Mouse (Mus musculus) intestine, embryonic 14.5 days (tissue): Measurements from ENCODE around the gene Creg1. TPM values are rescaled to one million over a fixed set of nuclear protein-coding genes. Genes with fewer than 3 reads are reported as not detected.

Experiments used
- ATAC-seq: fragments of 200-750 bp; cut with Nextera tagmentation; replicated peaks from 2 replicates; pipeline ENCODE4 v1.8.0; 2017; ENCODE audit warnings: low read depth, moderate number of reproducible peaks, moderate TSS enrichment, moderate library complexity; ENCODE audit not compliant: low FRiP score, low TSS enrichment
- DNase-seq: peaks from one replicate; pipeline ENCODE4 v3.0.0-alpha.2; 2018; ENCODE audit warnings: low spot score
- H3K27ac ChIP-seq: fragments of 300-500 bp; sonication (generic); 2 replicates; pipeline ENCODE4 v1.5.1; 2014; ENCODE audit warnings: low read depth, mild to moderate bottlenecking, control low read depth
- H3K27me3 ChIP-seq: fragments of 300-500 bp; sonication (generic); replicated peaks from 2 replicates; pipeline ENCODE4 v1.6.1; 2014; ENCODE audit warnings: low read length, control low read depth; ENCODE audit not compliant: control insufficient read depth, insufficient read depth
- H3K36me3 ChIP-seq: fragments of 300-500 bp; sonication (generic); 2 replicates; pipeline ENCODE4 v1.6.1; 2014; ENCODE audit warnings: low read length, control low read depth; ENCODE audit not compliant: control insufficient read depth, insufficient read depth
- H3K4me1 ChIP-seq: fragments of 300-500 bp; sonication (generic); replicated peaks from 2 replicates; pipeline ENCODE4 v1.6.1; 2014; ENCODE audit warnings: low read length, control low read depth, mixed read lengths; ENCODE audit not compliant: control insufficient read depth, insufficient read depth
- H3K4me2 ChIP-seq: fragments of 300-500 bp; sonication (generic); 2 replicates; pipeline ENCODE4 v1.6.1; 2014; ENCODE audit warnings: low read length
- H3K4me3 ChIP-seq: fragments of 300-500 bp; sonication (generic); 2 replicates; pipeline ENCODE4 v1.5.1; 2014; ENCODE audit warnings: low read depth, low read length, control low read depth, mixed read lengths
- H3K9ac ChIP-seq: fragments of 300-500 bp; sonication (generic); 2 replicates; pipeline ENCODE4 v1.6.1; 2014; ENCODE audit warnings: mild to moderate bottlenecking, low read length
- H3K9me3 ChIP-seq: fragments of 300-500 bp; sonication (generic); 2 replicates; pipeline ENCODE4 v1.6.1; 2016; ENCODE audit warnings: low read length, control low read depth; ENCODE audit not compliant: control insufficient read depth
- WGBS: fragments of 180-500 bp; shearing (Covaris S2); extraction: QIAGEN DNeasy Blood & Tissue Kit; methylation state at CpG from one replicate; pipeline ENCODE4 v1.1.7; 2014; 5-methylcytosine and 5-hydroxymethylcytosine counted together
- polyA plus RNA-seq: library from polyadenylated mRNA; unstranded; fragments of >200 nt; fragmentation: Nextera tagmentation; extraction: Ambion mirVana; gene quantifications from 2 replicates; pipeline ENCODE4 v1.2.1, GENCODE M21; 2014

Creg1 gene
- polyA plus RNA-seq, 1 experiment from 2014 or later = 81.2 TPM

DNA sequence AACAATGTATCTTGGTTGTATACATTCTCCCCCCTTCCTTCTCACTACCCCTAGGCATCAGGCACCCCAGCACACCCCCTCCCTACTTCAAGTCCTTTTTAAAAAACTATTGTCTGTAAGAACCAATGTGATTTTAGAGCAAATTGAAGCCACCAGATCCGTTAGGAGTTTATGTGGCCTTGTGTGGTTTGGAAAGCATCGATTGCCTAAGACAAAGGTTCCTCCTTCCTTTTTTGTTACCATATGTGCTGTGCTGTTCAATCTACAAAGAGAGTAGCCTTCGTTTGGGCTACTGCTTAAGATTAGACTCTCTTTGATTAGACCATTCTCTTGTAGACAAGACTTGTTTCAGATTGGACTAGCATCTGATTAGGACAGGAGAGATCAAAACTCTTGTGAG lies 25.7 kb upstream of the Creg1 start:
- Histone ChIP-seq H3K36me3 (no peaks in the 10 kb centered on the region), H3K9me3 (no peaks in the 10 kb centered on the region), H3K27me3 (no peaks in the 10 kb centered on the region), H3K4me2 (no peak overlapping the region), H3K27ac (no peak overlapping the region), H3K9ac (no peak overlapping the region), H3K4me3 (no peak overlapping the region), H3K4me1 (0 out of 2 replicates have a peak, but pooled peaks cover 13% of the 10 kb centered on the region)
- no peak for ATAC-seq
- no peak for DNase-seq
- 68% methylated on average over 3 of the region's 3 CpGs for WGBS

DNA sequence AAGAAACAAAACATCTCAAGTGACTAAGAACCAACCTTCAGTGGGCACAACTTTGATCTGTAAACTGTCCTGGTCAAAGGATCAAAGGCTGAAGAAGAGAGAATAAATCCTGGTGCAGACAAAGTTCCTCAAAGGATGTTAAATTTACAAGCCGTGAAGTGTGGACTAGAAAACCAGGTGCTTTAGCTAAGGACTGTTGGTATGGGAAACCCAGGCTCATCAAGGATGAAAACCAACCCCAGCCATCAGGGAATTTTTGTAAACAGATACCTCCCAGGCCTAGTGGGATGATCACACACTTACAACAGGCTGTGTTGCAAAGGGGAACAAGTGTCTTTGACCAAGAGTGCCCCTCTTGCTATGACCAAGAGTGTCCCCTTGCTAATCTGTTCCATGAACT lies 24.6 kb upstream of the Creg1 start:
- ATAC-seq (no peak), DNase-seq (no peak)
- H3K36me3 ChIP-seq = no peaks in the 10 kb centered on the region
- WGBS = 71% methylated on average over 1 of the region's 1 CpGs
- no peaks in the 10 kb centered on the region for H3K27me3 ChIP-seq
- H3K4me2 ChIP-seq = no peak overlapping the region
- no peak overlapping the region for H3K4me3 ChIP-seq
- 0 out of 2 replicates have a peak, but pooled peaks cover 13% of the 10 kb centered on the region for H3K4me1 ChIP-seq
- H3K9ac ChIP-seq = no peak overlapping the region
- no peaks in the 10 kb centered on the region for H3K9me3 ChIP-seq
- no peak overlapping the region for H3K27ac ChIP-seq

DNA sequence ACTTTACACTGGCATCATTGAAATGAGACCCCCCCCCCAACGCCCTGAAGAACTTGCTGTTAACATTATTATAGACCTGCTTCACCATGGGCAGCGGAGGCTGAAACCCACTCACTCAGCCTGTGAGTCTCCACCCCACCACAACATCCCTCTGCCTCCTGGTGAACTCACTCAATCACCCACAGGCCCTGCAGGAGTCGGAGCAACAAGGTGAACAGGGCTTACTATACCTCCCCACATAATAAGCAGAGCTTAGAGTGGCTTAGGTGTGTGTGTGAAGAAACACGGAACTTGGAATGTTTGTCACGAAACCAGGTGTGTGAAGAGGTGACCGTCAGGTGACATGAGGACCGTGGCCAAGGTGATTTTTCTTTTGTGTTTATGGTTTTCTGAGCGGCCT lies 21.6 kb upstream of the Creg1 start:
- H3K4me1 ChIP-seq = 0 out of 2 replicates have a peak, but pooled peaks cover 2% of the 10 kb centered on the region
- no peak overlapping the region for H3K4me3 ChIP-seq
- ATAC-seq = no peak
- no peaks in the 10 kb centered on the region for H3K27me3 ChIP-seq
- WGBS = 80% methylated on average over 8 of the region's 8 CpGs
- no peak overlapping the region for H3K9ac ChIP-seq
- no peak overlapping the region for H3K27ac ChIP-seq
- no peak for DNase-seq
- no peaks in the 10 kb centered on the region for H3K36me3 ChIP-seq
- H3K9me3 ChIP-seq = no peaks in the 10 kb centered on the region
- H3K4me2 ChIP-seq = no peak overlapping the region

DNA sequence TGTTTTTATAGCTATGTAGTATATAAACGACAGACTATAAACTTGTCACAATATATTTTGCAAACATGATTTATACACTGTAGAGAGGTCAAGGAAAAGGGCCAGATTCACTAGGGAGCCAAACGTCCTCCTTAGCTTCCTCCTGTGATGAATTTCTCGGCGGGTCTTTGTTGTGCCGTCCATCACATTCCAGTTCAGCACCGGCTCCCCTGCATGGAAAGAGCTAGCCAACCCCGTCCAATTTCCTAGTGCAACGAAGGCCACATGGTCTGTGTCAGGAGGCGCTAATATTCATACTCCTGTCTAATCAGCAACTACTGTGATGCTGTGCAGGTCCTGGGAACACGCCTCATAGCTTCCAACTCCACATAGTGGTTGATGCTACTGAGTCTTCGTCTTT lies 15.5 kb upstream of the Creg1 start:
- Histone ChIP-seq H3K27ac (no peak overlapping the region), H3K27me3 (no peaks in the 10 kb centered on the region), H3K9ac (no peak overlapping the region), H3K36me3 (no peaks in the 10 kb centered on the region), H3K9me3 (no peaks in the 10 kb centered on the region), H3K4me3 (no peak overlapping the region), H3K4me1 (no peaks in the 10 kb centered on the region; the same call in 1 of the 2 replicates), H3K4me2 (no peak overlapping the region)
- 12% methylated on average over 11 of the region's 11 CpGs for WGBS
- ATAC-seq = peak; percentile 95
- peak; percentile 68 for DNase-seq

DNA sequence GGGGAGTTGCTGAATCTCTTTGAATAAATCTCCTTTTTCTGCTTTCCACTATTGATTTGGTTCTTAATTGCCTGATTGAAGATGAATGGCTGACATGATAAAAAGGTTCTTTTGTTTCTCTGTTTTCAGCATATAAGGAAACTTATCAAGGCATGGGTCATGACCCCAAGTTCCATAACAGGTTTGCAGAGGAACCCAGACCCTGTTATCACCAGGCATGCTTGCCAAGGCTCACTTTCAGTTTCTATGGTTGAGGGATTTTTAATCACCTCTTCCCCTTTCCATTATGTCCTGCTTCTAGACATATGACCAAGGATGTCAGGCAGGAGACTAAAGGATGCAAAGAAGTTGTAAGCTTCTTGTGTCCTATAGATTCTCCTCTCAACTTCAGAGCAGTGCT lies 12.4 kb upstream of the Creg1 start:
- H3K9ac ChIP-seq = no peak overlapping the region
- no peaks in the 10 kb centered on the region for H3K9me3 ChIP-seq
- peaks cover 4% of the 10 kb centered on the region; the same call in 1 of the 2 replicates for H3K4me1 ChIP-seq
- no peaks in the 10 kb centered on the region for H3K36me3 ChIP-seq
- H3K4me3 ChIP-seq = no peak overlapping the region
- no peak overlapping the region for H3K4me2 ChIP-seq
- no peak overlapping the region for H3K27ac ChIP-seq
- no peak for DNase-seq
- no peaks in the 10 kb centered on the region for H3K27me3 ChIP-seq
- ATAC-seq = no peak

DNA sequence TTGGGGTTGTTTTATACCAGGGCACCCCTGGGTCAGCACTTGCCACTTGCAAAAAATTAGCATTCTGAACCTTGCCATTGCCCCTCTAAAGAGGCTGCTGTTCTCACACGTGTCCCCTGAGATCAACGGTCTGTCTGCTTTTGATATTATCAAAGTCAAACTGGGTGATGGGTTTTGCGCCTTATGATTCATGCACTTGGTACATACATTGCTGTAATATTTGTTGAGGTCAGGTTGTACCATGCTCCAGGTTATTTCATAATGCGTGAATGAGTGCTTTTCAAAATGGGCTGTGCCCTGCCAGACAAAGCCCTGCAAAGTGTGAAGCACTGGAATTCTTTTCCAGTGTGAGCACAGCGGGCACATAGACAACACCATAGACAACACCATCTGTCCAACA lies 11.7 kb upstream of the Creg1 start:
- H3K9me3 ChIP-seq = no peaks in the 10 kb centered on the region
- ATAC-seq = no peak
- 78% methylated on average over 5 of the region's 5 CpGs for WGBS
- H3K27ac ChIP-seq = no peak overlapping the region
- no peak for DNase-seq
- H3K36me3 ChIP-seq = no peaks in the 10 kb centered on the region
- H3K9ac ChIP-seq = no peak overlapping the region
- H3K4me2 ChIP-seq = no peak overlapping the region
- H3K4me3 ChIP-seq = no peak overlapping the region
- H3K27me3 ChIP-seq = no peaks in the 10 kb centered on the region
- H3K4me1 ChIP-seq = peaks cover 4% of the 10 kb centered on the region; the same call in 1 of the 2 replicates

DNA sequence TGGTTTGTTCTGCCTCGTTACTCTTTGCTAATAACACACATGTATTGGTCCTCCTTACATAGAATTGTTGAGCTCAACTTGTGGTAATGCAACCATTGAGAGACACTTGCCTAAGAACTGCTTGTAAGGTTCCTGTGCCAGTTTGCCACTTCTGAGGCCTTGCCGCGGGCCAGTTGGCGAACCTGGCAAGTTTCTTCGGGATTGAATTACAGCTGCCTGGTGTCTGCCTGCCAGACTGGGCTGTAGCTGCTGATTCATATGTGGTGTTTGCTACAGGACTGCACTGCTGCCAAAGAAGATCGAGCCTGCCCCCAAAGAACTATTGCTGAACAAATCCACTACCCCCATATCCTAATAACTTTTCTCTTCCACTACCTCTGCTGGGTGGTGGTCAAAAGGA lies 9.3 kb upstream of the Creg1 start:
- Histone ChIP-seq H3K9ac (no peak overlapping the region), H3K4me1 (0 out of 2 replicates have a peak, but pooled peaks cover 4% of the 10 kb centered on the region), H3K4me3 (no peak overlapping the region), H3K9me3 (no peaks in the 10 kb centered on the region), H3K27ac (no peak overlapping the region), H3K4me2 (no peak overlapping the region), H3K27me3 (no peaks in the 10 kb centered on the region), H3K36me3 (no peaks in the 10 kb centered on the region)
- DNase-seq (peak; percentile 38), ATAC-seq (no peak)
- 87% methylated on average over 6 of the region's 6 CpGs for WGBS

DNA sequence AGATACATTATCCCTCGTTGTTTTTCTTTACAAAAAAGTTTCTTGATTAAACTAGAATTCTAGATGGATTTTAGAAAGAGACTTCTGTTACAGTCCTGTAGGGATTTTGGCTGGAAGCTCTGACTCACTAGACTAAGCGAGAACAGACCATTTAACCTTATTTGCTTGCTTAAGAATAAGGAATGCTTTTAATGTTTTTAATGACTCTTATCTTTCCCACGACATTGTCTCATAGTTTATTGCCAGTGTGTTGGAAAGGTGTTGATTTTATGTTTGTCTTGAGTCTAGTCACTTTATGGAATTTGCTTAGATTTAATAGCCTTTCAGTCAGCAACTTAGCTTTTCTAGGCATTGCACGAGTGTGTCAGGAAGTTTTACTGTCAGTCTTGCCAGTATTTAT lies 8.4 kb upstream of the Creg1 start:
- no peak overlapping the region for H3K4me2 ChIP-seq
- no peak overlapping the region for H3K9ac ChIP-seq
- 0 out of 2 replicates have a peak, but pooled peaks cover 4% of the 10 kb centered on the region for H3K4me1 ChIP-seq
- 33% methylated on average over 4 of the region's 4 CpGs for WGBS
- no peak for ATAC-seq
- no peaks in the 10 kb centered on the region for H3K36me3 ChIP-seq
- peak; percentile 20 for DNase-seq
- H3K27ac ChIP-seq = no peak overlapping the region
- H3K4me3 ChIP-seq = no peak overlapping the region
- H3K27me3 ChIP-seq = no peaks in the 10 kb centered on the region
- H3K9me3 ChIP-seq = no peaks in the 10 kb centered on the region

DNA sequence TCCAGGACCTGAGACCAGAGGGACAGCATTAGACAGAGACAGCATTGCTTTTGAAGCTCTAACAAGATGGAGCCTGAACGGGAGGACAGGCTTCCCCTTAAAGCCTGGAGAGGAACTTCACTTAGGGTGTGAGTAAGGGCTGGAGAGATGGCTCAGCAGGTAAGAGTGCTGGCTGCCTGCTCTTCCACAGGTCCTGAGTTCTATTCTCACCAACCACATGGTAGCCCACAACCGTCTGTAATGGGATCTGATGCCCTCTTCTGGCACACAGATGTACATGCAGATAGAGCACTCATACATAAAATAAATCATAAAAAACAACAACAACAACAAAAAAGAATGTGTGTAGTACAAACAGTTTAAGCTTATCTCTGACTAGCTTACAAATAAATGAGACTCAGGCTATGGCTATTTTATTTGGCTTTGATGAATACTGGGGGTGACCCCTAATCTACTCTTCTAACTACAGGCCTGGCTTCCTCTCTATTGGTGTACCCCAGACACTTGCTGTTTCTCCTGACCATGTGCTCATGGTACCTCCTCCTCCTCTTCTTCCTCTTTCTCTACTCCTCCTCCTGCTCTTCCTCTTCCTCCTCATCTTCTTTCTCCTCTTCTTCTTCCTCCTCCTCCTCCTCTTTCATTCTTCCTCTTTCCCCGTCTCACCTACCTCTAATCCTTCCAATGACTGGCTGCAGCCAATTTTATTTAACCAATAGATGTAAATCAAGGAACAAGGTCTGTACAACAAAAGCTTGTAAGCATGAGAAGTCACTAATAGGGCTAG lies 1.8 kb upstream of the Creg1 start:
- Histone ChIP-seq H3K27me3 (no peaks in the 10 kb centered on the region), H3K36me3 (no peaks in the 10 kb centered on the region), H3K4me1 (peaks cover 11% of the 10 kb centered on the region), H3K9me3 (no peaks in the 10 kb centered on the region), H3K27ac (no peak overlapping the region), H3K4me3 (no peak overlapping the region), H3K4me2 (no peak overlapping the region), H3K9ac (no peak overlapping the region)
- ATAC-seq = no peak
- WGBS = 80% methylated on average over 3 of the region's 3 CpGs
- DNase-seq = no peak
